Mouse (Mus musculus): ENCODE measurements around the gene Ccdc6. TPM values are rescaled to one million over a fixed set of nuclear protein-coding genes. Genes with fewer than 3 reads are reported as not detected.

The Ccdc6 gene
- polyA plus RNA-seq, 1 experiment from 2014 or later = 30.1 TPM

DNA sequence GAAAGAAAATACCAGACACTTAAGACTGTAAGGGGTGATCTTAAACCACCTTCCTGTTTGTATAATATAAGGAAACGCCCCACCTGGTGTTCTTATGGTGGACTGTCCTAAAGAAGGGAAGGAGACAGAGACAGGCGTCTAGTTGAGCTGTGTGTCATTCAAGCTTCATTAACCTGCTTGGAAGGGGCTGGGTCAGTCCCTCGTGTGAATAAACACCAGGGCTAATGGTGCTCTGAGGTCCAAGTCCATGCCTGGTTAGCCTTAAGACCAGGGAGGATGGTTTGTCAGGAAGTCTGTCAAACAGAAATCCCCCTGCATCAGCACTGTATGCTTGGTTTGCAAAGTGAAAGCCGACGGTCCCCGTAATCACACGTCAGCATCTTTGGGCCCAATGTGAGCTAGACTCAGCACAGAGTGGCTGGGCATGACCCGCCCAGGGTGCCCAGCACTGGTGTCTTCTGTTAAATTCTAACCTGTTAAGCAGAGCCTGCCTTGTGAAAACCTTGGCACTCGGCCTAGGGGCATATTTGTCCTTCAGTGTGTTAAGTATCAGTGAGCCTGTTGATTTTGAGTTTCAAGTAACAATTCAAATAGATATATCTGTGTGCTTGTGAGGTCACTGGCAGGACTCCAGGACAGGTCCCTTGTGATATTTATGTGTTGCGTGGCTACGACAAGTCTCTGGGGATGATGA is 84.5 kb downstream of the Ccdc6 start:
- H3K4me2 ChIP-seq (replicated peaks) = no peak overlapping the region
- no peak overlapping the region for H3K27ac ChIP-seq
- no peak overlapping the region for H3K9ac ChIP-seq
- peaks cover 9% of the 10 kb centered on the region for H3K4me1 ChIP-seq (replicated peaks; ENCODE audit: control insufficient read depth, insufficient read depth, low read length)
- no peak overlapping the region for H3K4me3 ChIP-seq (replicated peaks; ENCODE audit: low read length)
- no peaks in the 10 kb centered on the region for H3K9me3 ChIP-seq (ENCODE audit: control insufficient read depth, low read length)
- H3K27me3 ChIP-seq (ENCODE audit: control insufficient read depth, insufficient read depth, low read length) = no peaks in the 10 kb centered on the region
- H3K36me3 ChIP-seq (replicated peaks; ENCODE audit: control insufficient read depth, insufficient read depth) = peaks cover 17% of the 10 kb centered on the region; the same call in 1 of the 2 replicates
- DNase-seq (ENCODE audit: low spot score) = no peak
- ATAC-seq (ENCODE audit: low FRiP score) = no peak
- 84% methylated on average over 11 of the region's 11 CpGs for WGBS

DNA sequence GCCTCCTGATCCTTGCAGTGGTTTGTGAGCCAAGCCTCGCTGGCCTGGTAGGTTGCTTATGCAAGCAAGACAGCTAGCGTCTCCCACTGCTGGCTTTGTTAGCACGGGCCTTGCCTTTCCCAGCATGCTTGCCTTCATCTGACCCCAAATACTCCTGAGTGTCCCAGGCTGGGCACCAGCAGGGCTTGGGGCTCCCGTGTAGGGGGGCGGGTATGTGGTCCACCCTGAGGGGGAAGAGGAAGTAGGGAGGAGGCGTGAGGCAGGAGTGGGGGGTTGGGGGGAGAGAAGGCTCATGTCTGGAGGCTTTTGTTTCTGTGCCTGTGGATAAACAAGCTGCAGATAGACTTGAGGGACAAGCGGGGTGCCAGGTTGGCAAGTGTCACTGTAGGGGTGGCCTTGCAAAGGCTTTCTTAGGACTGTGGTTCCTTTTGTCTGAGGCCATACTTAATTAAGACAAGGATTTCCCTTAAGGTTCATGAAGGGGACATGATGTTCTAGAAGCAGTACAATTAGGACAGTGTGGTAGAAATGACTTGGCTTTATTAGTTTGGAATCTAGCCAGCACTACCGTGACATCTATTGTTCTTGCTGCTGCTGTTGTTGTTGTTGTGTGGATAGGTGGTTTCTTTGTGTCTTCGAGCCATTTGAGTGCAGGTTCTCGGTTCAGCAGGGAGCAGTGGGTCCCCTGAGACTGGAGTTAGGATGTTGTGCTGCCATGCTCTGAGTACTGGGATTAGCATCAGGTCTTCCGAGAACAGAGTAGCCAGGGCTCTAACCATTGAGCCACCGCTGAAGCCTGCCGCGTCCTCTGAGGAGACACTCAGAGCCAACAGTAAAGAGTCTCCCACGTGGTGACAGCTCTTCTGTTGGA is 86.5 kb downstream of the Ccdc6 start:
- H3K36me3 ChIP-seq (replicated peaks; ENCODE audit: control insufficient read depth, insufficient read depth) = peaks cover 25% of the 10 kb centered on the region
- H3K4me3 ChIP-seq (replicated peaks; ENCODE audit: low read length) = no peak overlapping the region
- H3K9me3 ChIP-seq (ENCODE audit: control insufficient read depth, low read length) = no peaks in the 10 kb centered on the region
- ATAC-seq (ENCODE audit: low FRiP score) (peak; percentile 34; the same call in 1 of the 2 replicates), DNase-seq (ENCODE audit: low spot score) (no peak)
- peaks cover 9% of the 10 kb centered on the region for H3K4me1 ChIP-seq (replicated peaks; ENCODE audit: control insufficient read depth, insufficient read depth, low read length)
- H3K4me2 ChIP-seq (replicated peaks) = no peak overlapping the region
- 57% methylated on average over 15 of the region's 15 CpGs for WGBS
- H3K9ac ChIP-seq = no peak overlapping the region
- H3K27me3 ChIP-seq (ENCODE audit: control insufficient read depth, insufficient read depth, low read length) = no peaks in the 10 kb centered on the region
- H3K27ac ChIP-seq = 0 out of 2 replicates have a peak overlapping the region, but pooled peaks have one; percentile 9

- Histone ChIP-seq H3K27ac (no peak overlapping the region), H3K4me2 (replicated peaks) (no peak overlapping the region), H3K36me3 (replicated peaks; ENCODE audit: control insufficient read depth, insufficient read depth) (peaks cover 41% of the 10 kb centered on the region), H3K4me3 (replicated peaks; ENCODE audit: low read length) (no peak overlapping the region), H3K4me1 (replicated peaks; ENCODE audit: control insufficient read depth, insufficient read depth, low read length) (peaks cover 9% of the 10 kb centered on the region), H3K9ac (no peak overlapping the region), H3K27me3 (ENCODE audit: control insufficient read depth, insufficient read depth, low read length) (no peaks in the 10 kb centered on the region), H3K9me3 (ENCODE audit: control insufficient read depth, low read length) (no peaks in the 10 kb centered on the region)
- WGBS = 78% methylated on average over 9 of the region's 9 CpGs
- ATAC-seq (ENCODE audit: low FRiP score) (peak; percentile 47; the same call in 1 of the 2 replicates), DNase-seq (ENCODE audit: low spot score) (peak; percentile 60)
Measured at GRCm38 (mm10) chr10:70186136-70186535, 89.2 kb downstream of the Ccdc6 start.

GRCm38 (mm10) chr10:70186586-70186985 is 89.7 kb downstream of the Ccdc6 start:
- no peaks in the 10 kb centered on the region for H3K27me3 ChIP-seq (ENCODE audit: control insufficient read depth, insufficient read depth, low read length)
- DNase-seq (ENCODE audit: low spot score) = no peak
- H3K4me1 ChIP-seq (replicated peaks; ENCODE audit: control insufficient read depth, insufficient read depth, low read length) = peaks cover 9% of the 10 kb centered on the region
- H3K27ac ChIP-seq = no peak overlapping the region
- H3K4me3 ChIP-seq (replicated peaks; ENCODE audit: low read length) = no peak overlapping the region
- H3K9me3 ChIP-seq (ENCODE audit: control insufficient read depth, low read length) = no peaks in the 10 kb centered on the region
- WGBS = 94% methylated on average over 7 of the region's 7 CpGs
- ATAC-seq (ENCODE audit: low FRiP score) = no peak
- H3K9ac ChIP-seq = no peak overlapping the region
- peaks cover 41% of the 10 kb centered on the region for H3K36me3 ChIP-seq (replicated peaks; ENCODE audit: control insufficient read depth, insufficient read depth)
- no peak overlapping the region for H3K4me2 ChIP-seq (replicated peaks)

GRCm38 (mm10) chr10:70189864-70190263 is 92.9 kb downstream of the Ccdc6 start:
- DNase-seq (ENCODE audit: low spot score) (no peak), ATAC-seq (ENCODE audit: low FRiP score) (no peak)
- H3K36me3 ChIP-seq (replicated peaks; ENCODE audit: control insufficient read depth, insufficient read depth) = peaks cover 57% of the 10 kb centered on the region
- no peak overlapping the region for H3K4me3 ChIP-seq (replicated peaks; ENCODE audit: low read length)
- H3K4me1 ChIP-seq (replicated peaks; ENCODE audit: control insufficient read depth, insufficient read depth, low read length) = no peaks in the 10 kb centered on the region
- H3K27me3 ChIP-seq (ENCODE audit: control insufficient read depth, insufficient read depth, low read length) = no peaks in the 10 kb centered on the region
- H3K9me3 ChIP-seq (ENCODE audit: control insufficient read depth, low read length) = no peaks in the 10 kb centered on the region
- H3K9ac ChIP-seq = no peak overlapping the region
- no peak overlapping the region for H3K4me2 ChIP-seq (replicated peaks)
- WGBS = 86% methylated on average over 13 of the region's 13 CpGs
- no peak overlapping the region for H3K27ac ChIP-seq

DNA sequence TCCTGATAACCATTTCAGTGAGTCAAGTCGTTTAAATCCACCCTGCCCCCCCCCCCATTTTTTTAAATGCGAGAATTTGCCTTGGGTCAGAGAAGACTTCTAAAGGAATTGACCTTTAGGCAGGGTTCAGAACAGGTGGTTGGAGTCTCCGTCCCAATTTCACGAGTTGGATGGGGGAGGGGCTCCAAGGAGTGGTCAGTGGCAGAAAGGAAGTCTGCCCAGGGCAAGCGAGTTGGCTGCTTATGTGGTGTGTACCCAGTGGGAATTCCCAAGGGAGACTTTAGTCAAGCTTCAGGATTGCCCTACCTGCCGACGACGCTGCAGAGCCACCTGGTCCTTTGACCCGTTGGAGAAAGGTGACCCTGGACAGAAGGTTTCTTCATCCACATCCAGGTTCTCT is 97.4 kb downstream of the Ccdc6 start:
- no peaks in the 10 kb centered on the region for H3K27me3 ChIP-seq (ENCODE audit: control insufficient read depth, insufficient read depth, low read length)

GRCm38 (mm10) chr10:70195279-70195678 is 98.4 kb downstream of the Ccdc6 start:
- Histone ChIP-seq H3K9ac (no peak overlapping the region), H3K4me3 (replicated peaks; ENCODE audit: low read length) (no peak overlapping the region), H3K9me3 (ENCODE audit: control insufficient read depth, low read length) (no peaks in the 10 kb centered on the region), H3K36me3 (replicated peaks; ENCODE audit: control insufficient read depth, insufficient read depth) (peaks cover 23% of the 10 kb centered on the region), H3K27me3 (ENCODE audit: control insufficient read depth, insufficient read depth, low read length) (no peaks in the 10 kb centered on the region), H3K4me1 (replicated peaks; ENCODE audit: control insufficient read depth, insufficient read depth, low read length) (no peaks in the 10 kb centered on the region), H3K27ac (no peak overlapping the region), H3K4me2 (replicated peaks) (no peak overlapping the region)
- DNase-seq (ENCODE audit: low spot score) (no peak), ATAC-seq (ENCODE audit: low FRiP score) (no peak)
- 78% methylated on average over 7 of the region's 7 CpGs for WGBS

More for the DNA sequence above, 97.4 kb downstream of the Ccdc6 start:
- DNase-seq (ENCODE audit: low spot score) (no peak), ATAC-seq (ENCODE audit: low FRiP score) (no peak)
- Histone ChIP-seq H3K27ac (no peak overlapping the region), H3K4me2 (replicated peaks) (no peak overlapping the region), H3K4me3 (replicated peaks; ENCODE audit: low read length) (no peak overlapping the region), H3K9ac (no peak overlapping the region), H3K36me3 (replicated peaks; ENCODE audit: control insufficient read depth, insufficient read depth) (peaks cover 33% of the 10 kb centered on the region), H3K9me3 (ENCODE audit: control insufficient read depth, low read length) (no peaks in the 10 kb centered on the region), H3K4me1 (replicated peaks; ENCODE audit: control insufficient read depth, insufficient read depth, low read length) (no peaks in the 10 kb centered on the region)
- WGBS = 80% methylated on average over 9 of the region's 9 CpGs

DNA sequence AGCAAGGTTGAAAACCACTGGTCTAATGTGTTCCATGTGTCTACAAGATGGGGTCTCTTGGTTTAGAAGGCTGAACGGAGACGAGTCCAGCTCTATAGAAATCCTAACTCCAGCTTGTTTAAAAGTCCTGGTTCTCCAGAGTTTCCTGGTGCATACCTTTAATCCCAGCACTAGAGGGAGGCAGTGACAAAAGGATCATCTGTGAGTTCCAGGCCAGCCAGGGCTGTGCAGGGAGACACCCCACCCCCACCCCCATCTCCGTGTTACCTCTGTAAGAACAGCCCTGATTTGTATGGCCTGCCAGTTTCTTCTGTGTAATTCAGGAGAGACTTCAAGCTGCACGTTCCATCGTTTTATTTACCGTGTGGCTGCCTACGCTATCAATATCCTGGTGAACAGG is 98.9 kb downstream of the Ccdc6 start:
- Histone ChIP-seq H3K27me3 (ENCODE audit: control insufficient read depth, insufficient read depth, low read length) (no peaks in the 10 kb centered on the region), H3K9me3 (ENCODE audit: control insufficient read depth, low read length) (no peaks in the 10 kb centered on the region), H3K36me3 (replicated peaks; ENCODE audit: control insufficient read depth, insufficient read depth) (peaks cover 18% of the 10 kb centered on the region), H3K4me1 (replicated peaks; ENCODE audit: control insufficient read depth, insufficient read depth, low read length) (no peaks in the 10 kb centered on the region), H3K4me3 (replicated peaks; ENCODE audit: low read length) (no peak overlapping the region), H3K4me2 (replicated peaks) (no peak overlapping the region), H3K9ac (no peak overlapping the region), H3K27ac (no peak overlapping the region)
- WGBS = 64% methylated on average over 7 of the region's 7 CpGs
- DNase-seq (ENCODE audit: low spot score) = peak; percentile 32
- no peak for ATAC-seq (ENCODE audit: low FRiP score)

DNA sequence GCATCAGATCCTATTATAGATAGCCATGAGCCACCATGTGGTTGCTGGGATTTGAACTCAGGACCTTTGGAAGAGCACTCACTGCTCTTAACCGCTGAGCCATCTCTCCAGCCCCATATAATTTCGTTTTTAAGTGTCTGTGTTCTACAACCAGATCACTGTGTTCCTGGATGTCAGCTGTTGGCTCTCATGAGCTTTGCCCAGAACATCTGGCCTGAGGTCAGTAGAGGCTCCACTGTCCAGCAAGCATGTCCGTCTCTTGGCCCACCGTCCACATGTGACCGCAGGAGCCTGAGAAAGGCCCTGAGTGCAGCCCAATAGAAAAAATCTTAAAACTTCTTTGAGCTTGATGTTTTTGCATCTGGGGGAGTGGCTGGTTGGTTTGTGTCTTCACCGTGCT is 99.7 kb downstream of the Ccdc6 start:
- H3K4me2 ChIP-seq (replicated peaks) = no peak overlapping the region
- DNase-seq (ENCODE audit: low spot score) = no peak
- peaks cover 16% of the 10 kb centered on the region for H3K36me3 ChIP-seq (replicated peaks; ENCODE audit: control insufficient read depth, insufficient read depth)
- no peak overlapping the region for H3K4me3 ChIP-seq (replicated peaks; ENCODE audit: low read length)
- no peak for ATAC-seq (ENCODE audit: low FRiP score)
- no peak overlapping the region for H3K9ac ChIP-seq
- no peaks in the 10 kb centered on the region for H3K4me1 ChIP-seq (replicated peaks; ENCODE audit: control insufficient read depth, insufficient read depth, low read length)
- 91% methylated on average over 6 of the region's 6 CpGs for WGBS
- no peaks in the 10 kb centered on the region for H3K9me3 ChIP-seq (ENCODE audit: control insufficient read depth, low read length)
- no peak overlapping the region for H3K27ac ChIP-seq
- H3K27me3 ChIP-seq (ENCODE audit: control insufficient read depth, insufficient read depth, low read length) = no peaks in the 10 kb centered on the region

Data from hindbrain, embryonic 14.5 days (tissue).